Mouse (Mus musculus): ENCODE data around the gene Zbtb5.
"Not testable (repeated sequence)": the region's sequence is repeated elsewhere in the genome, so short reads cannot be mapped to it uniquely, and the experiment has no call there.

Zbtb5 gene

GRCm38 (mm10) chr4:45011581-45012104 is 569 bp downstream of the Zbtb5 start:
- DNase-seq (ENCODE audit: low read depth), result peak; percentile 69

GRCm38 (mm10) chr4:45010806-45011415 is 1.3 kb downstream of the Zbtb5 start:
- DNase-seq (ENCODE audit: low read depth), result no peak

- DNase-seq (ENCODE audit: low read depth), result no peak
Measured at GRCm38 (mm10) chr4:45005452-45005851, 6.8 kb downstream of the Zbtb5 start.

GRCm38 (mm10) chr4:45000001-45000400 is 12.2 kb downstream of the Zbtb5 start:
- DNase-seq (ENCODE audit: low read depth), result no peak

- DNase-seq (ENCODE audit: low read depth), result no peak
Measured at GRCm38 (mm10) chr4:44998071-44998470, 14.1 kb downstream of the Zbtb5 start.

GRCm38 (mm10) chr4:44994776-44995175 is 17.4 kb downstream of the Zbtb5 start:
- no peak for DNase-seq (ENCODE audit: low read depth)

- DNase-seq (ENCODE audit: low read depth), result peak; percentile 71
Measured at GRCm38 (mm10) chr4:44993847-44994246, 18.4 kb downstream of the Zbtb5 start.

- not testable (repeated sequence) for DNase-seq (ENCODE audit: low read depth)
Measured at GRCm38 (mm10) chr4:44993179-44993578, 19.0 kb downstream of the Zbtb5 start.

GRCm38 (mm10) chr4:44992330-44992729 is 19.9 kb downstream of the Zbtb5 start:
- not testable (repeated sequence) for DNase-seq (ENCODE audit: low read depth)

GRCm38 (mm10) chr4:44990560-44990959 is 21.7 kb downstream of the Zbtb5 start:
- DNase-seq (ENCODE audit: low read depth), result no peak

GRCm38 (mm10) chr4:44983131-44983740 is 29.0 kb downstream of the Zbtb5 start:
- DNase-seq (ENCODE audit: low read depth), result no peak

GRCm38 (mm10) chr4:44982440-44983130 is 29.6 kb downstream of the Zbtb5 start:
- DNase-seq (ENCODE audit: low read depth), result no peak

GRCm38 (mm10) chr4:44981974-44982287 is 30.3 kb downstream of the Zbtb5 start:
- no peak for DNase-seq (ENCODE audit: low read depth)

GRCm38 (mm10) chr4:44981280-44981973 is 30.8 kb downstream of the Zbtb5 start, which contains the start of gene Grhpr:
TSS of gene Grhpr (plus strand) at chr4:44981395.
- DNase-seq (ENCODE audit: low read depth), result peak; percentile 83

- no peak for DNase-seq (ENCODE audit: low read depth)
Measured at GRCm38 (mm10) chr4:44979794-44980338, 32.3 kb downstream of the Zbtb5 start.

- DNase-seq (ENCODE audit: low read depth), result no peak
Measured at GRCm38 (mm10) chr4:44978175-44978574, 34.0 kb downstream of the Zbtb5 start.

GRCm38 (mm10) chr4:44976921-44977710 is 35.1 kb downstream of the Zbtb5 start:
- DNase-seq (ENCODE audit: low read depth), result no peak

GRCm38 (mm10) chr4:44976026-44976615 is 36.1 kb downstream of the Zbtb5 start:
- DNase-seq (ENCODE audit: low read depth), result no peak

- no peak for DNase-seq (ENCODE audit: low read depth)
Measured at GRCm38 (mm10) chr4:44974331-44974730, 37.9 kb downstream of the Zbtb5 start.

GRCm38 (mm10) chr4:44973871-44974270 is 38.3 kb downstream of the Zbtb5 start:
- no peak for DNase-seq (ENCODE audit: low read depth)

- peak; percentile 85 for DNase-seq (ENCODE audit: low read depth)
Measured at GRCm38 (mm10) chr4:44973450-44973849, 38.8 kb downstream of the Zbtb5 start.

All from c-Kit-positive CD71-positive TER-119-negative erythroid progenitor cells, embryonic 14.5 days (primary cell).